Mouse (Mus musculus) gastrocnemius, adult 18-20 months (tissue): ENCODE results near the gene Gm1043. TPM values are rescaled to one million over a fixed set of nuclear protein-coding genes. Genes with fewer than 3 reads are reported as not detected.

Source experiments
- DNase-seq: peaks from one replicate; pipeline ENCODE4 v3.0.0; 2021; ENCODE audit warnings: low spot score
- total RNA-seq, 2 experiments: library from RNA; stranded (reverse); gene quantifications; 2 replicates each; pipeline ENCODE4 v1.2.3; 2021

Gm1043 gene
- total RNA-seq, 2 experiments from 2014 or later = not detected

DNA sequence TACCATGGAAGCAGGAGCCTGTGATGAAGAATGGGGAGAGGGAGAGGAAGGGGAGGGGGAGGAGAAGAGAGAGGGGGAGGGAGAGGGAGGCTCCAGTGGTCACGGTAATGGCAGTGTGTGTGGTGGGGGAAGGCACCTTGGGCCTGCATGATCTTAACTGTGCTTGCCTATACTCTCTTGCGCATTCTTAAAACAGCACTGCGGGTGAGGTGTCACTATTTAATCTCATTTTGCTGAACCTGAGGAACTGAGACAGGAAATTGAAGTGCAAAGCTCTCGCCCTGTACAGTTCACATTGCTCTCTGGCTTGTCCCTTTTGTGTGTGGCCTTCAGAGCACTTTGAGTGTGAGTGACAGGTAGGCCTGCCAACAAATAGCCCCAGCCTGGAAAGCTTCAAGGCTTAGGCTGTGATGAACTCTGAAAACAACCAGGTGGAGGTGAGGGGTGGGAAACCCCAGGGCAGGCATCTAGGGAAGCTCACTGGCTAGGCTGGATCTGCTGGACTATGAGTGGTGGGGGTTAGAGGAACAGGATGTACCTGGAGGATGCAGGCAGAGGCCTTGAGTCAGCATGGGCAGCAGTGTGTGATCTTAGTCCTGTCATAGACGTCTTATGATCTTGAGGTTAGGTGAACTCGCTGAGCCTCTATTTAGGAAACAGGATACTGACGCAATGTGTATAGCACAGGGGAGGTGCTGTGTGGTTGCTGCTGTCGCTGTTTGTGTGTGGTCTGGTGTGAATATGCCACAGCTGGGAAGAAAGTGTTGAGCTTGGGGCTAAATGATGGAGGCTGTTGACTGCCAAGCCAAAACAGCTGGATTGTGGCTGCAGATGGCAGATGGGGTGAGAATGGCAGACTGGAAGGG is 18.2 kb upstream of the Gm1043 start:
- no peak for DNase-seq

DNA sequence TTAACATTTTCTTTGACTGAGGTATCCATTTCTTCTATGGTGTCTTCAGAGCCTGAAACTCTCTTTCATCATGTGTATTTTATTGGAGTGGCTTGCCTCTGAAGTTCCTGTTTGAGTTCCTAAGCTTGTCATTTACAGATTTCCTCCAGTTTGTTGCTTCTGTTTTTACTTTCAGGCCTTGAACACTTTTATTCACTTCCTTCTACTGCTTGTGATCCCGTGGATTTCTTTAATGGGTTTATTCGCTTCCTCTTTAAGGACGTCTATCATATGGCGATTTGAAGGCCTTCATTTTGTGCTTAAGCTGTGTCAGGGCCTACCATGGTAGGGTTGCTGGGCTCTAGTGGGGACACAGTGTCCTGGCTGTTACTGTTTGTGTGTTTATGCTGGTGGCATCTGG is 11.5 kb upstream of the Gm1043 start:
- DNase-seq = no peak

DNA sequence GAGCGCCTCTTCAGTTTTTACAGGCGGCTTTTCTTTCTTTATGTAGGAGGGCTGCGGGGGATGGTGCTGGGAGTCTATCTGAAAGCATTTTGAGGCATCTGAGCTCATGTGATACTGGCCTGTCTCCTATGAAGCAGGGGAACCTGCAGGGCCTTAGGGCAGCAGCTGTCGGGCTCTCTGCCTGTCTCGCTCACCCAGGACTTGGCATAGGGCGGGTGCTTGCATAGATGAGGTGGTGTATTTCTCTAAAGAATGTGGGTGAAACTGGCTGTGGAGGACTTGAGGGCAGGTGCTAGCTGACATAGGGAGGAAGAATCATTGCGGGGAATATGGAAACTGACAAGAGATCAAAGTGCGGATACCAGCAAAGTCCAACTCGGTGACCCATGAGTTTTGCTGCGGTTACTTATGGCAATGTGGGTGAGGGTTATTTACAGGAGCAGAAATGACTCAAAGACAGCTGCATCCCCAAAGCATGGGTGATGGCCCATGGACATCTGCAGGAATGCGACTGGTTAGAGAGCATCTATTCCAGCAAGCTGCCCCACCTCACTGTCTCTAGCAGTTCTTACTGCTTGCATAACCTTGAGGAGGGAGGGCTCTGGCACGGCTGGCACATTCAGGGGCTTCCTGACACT is 8.4 kb upstream of the Gm1043 start:
- DNase-seq = no peak

DNA sequence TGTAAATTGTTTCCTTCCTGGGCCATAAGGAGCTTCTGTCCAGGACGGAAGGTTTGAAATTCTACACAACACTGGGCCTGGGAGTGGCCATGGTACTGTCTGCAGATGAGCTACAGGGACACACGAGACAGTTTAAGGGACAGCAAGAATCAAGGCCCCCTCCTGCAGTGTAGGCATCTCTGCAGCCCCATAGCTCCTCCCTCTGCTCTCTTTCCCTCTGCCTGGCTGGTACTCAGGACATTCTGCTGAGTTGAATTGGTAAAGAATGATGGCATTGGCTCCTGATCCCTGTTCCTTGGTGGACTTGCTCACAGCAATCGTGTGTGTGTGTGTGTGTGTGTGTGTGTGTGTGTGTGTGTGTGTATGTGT is 7.9 kb upstream of the Gm1043 start:
- DNase-seq = no peak

DNA sequence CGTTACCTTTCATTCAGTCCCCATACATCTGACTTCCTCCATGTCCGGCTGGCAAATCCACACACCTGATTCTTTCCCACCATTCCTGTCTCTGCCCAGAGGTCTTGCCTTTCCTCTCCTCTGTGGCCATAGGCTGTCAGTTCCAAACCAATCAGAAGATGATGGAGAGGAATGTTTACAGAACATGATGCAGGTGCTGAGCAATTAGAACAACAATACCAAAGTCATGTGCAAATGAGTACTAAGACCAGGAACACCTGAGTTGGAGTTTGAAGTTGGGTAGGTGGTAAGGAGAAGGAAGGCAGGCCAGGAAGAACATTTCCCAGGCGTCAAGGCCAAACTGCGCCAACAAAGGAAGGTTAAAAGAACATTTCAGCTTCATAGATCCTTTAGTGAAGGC is 5.7 kb upstream of the Gm1043 start:
- no peak for DNase-seq

DNA sequence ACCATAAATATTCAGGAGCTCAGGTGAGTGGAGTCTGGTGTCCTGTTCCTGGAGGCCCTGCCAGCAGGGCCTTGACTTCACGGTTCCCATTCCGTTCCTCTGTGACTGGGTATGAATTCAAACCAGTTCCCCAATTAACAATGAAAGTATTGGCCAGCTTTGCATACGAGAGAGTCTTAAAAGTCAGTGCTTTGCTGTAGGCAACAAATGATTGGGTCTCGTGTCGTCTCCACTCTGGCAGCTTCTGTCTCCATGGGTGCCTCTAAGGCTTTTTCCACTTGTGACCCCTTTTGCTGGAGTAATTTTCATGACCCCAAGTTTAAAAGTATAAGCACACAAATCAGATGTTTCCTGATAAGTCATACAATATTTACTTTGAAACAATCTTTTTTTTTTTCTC is 4.6 kb upstream of the Gm1043 start:
- DNase-seq = no peak

DNA sequence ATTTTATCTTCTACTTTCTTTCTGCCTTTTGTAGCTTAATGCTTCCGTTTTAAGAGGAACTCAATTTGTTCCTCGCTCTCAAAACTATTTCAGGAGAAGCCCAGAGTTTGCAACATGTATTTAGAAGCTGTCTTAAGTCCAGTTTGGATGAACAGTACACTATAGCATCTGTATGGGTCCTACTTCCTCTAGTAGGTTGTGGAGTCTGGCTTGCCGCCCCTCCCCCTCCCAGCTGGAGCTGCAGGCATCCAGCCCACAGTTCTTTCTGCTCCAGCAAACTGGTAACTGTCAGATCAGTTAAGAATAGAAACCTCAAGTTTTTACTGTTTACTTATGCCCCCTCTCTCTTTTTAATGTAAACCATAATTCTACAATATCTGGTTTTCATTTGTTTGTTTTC is 2.8 kb upstream of the Gm1043 start:
- DNase-seq = no peak

DNA sequence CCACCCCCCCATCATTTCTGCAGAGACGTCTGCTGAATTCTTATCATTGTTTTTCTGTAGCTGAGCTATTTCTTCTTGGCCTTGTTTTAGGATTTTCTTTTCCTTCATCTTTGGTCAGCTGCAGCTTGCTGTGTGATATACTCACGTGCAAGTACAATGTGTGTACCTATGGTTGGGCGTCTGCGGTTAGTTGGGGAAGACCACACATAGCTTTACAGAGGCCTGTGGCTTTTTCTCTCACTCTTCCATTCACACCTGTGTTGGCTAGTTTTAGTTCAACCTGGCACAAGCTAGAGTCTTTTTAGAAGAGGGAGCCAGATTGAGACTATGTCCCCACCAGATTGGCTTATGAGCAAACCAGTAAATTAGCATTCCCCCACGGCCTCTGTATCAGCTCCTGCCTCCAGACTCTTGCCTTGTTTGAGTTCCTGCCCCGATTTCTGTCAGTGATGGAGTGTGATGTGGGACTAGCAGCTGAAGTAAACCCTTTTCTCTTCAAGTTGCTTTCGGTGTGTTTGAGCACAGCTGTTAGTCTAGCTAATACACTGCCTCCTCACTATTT is 1.9 kb upstream of the Gm1043 start:
- DNase-seq = no peak

DNA sequence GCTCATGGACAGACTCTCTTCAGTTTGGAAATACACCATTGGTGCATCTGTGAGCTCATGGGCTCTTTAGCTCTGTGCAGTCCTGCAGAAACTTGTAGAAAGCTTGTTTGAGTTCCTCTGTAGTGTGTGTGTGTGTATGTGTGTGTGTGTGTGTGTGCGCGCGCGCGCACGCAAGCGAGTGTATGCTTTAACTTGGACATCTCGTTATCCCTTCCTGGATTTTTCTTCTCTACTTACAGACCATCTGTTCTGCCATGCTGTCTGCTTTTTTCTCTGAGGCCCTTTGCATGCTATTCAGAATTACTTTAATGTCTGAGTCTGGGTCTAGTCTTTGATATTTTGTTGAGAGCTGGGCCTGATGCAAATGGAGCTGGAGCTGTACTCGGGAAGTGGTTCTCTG is 1.3 kb upstream of the Gm1043 start:
- DNase-seq = no peak

DNA sequence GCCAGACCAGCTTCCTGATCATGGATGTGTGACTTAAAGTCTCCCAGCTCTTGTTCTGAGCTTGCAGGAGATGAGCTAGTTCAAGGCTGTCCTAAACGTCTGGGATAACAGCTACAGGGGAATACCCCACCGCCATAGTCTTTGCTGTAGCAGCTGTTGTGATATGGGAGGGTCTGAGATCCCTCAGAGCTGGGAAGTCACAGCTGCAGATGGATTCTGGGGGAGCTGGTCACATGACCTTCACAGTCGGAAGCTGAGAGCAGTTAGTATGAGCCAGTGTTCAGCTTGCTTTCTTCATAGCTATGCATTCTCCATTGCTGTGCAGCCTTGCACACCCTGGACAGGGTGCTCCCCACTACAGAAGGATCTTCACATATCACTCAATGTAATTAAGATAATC is 748 bp downstream of the Gm1043 start:
- no peak for DNase-seq

DNA sequence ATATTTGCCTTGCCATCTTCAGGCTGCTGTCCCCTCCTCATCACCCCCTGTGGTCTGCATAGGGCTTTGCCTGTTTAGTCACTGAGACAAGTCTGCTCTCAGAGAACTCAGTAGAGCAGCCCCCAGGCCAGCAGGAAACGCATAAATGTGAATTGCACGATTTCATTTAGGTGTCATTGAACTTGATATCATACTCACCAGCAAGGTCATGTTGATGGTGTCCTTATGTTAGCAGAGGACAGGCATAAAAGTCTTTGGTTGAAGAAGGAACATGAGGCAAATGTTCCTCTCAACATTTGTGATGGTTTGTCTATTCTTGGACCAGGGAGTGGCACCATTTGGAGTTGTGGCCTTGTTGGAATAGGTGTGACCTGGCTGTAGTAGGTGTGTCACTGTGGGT is 2.6 kb downstream of the Gm1043 start:
- DNase-seq = no peak

DNA sequence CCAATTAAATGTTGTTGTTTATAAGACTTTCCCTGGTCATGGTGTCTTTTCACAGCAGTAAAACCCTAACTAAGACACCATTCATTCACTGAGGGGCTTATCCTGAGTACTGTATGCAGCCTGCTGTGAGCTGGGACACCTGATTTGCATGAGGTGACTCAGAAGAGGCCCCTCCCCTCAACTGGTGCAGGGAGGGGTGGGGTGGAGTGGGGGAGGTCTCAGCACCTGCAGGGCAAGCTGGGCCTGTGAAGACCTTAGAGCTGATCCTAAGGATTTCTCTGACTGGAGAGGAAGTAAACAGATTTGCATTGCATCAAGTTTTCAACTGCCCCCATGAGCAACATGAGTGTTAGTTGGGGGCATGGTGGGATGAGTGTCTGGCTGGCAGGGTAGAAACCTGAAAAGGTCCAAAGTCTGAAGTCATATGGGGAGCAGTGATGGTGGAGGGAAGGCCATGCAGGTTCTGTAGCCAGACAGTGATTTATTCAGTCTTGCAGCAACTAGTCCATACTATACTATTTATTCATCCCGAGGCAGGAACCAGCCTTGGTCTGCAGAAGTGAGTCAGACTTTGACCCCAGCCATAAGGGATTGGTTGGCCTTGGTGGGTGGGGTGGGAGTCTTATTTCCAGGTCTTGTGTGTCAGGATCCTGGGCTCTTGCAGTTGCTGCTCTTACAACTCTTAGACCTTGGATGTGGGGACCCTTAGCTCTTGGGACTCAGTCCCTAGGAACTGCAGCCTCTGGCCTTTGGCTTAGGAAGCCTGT is 3.4 kb downstream of the Gm1043 start:
- DNase-seq = no peak

DNA sequence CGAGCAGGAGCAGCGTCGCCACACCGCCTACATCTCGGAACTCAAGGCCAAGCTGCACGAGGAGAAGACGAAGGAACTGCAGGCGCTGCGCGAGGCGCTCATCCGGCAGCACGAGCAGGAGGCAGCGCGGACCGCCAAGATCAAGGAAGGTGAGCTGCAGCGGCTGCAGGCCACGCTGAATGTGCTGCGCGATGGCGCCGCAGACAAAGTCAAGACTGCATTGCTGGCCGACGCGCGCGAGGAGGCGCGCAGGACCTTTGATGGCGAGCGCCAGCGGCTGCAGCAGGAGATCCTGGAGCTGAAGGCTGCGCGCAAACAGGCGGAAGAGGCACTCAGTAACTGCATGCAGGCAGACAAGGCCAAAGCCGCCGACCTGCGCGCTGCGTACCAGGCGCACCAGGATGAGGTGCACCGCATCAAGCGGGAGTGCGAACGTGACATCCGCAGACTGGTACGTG is 6.0 kb downstream of the Gm1043 start:
- DNase-seq = no peak

DNA sequence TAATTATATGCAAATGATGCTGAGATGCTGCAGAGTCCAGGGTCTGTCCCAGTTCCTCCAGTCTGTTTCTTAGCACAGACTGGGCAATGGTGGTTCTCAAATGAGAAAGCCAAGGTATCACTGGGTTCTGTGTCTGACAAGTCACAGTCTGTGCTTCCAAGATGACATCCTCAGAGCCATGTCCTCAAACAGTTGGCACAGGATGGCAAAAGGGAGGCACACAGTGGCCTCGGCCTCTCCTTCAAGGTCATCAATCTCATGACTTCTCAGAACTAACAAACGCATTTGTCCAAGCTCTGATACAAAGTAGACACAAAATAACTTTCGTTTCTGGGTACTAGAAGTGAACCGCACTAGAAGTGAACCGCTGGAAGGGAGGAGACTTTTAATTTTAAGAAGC is 9.8 kb downstream of the Gm1043 start:
- DNase-seq = no peak

DNA sequence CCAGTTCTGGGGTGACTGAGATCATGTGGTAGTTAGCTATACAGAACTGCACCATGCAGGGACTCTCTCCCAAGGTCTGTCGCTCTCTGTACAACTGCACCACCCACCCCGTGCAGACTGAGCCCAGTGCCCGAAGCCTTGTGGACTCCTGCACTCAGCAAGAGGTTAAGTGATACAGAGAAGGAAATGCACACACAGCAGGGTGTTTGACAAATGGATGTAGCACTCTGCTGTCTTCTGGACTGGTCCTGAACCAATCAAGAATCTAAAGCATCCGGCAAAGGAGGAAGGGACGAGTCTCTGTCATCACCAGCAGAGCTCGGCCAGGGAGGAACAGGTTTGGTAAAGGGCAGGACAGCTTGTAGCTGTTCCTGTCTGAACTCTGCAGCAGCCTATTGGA is 12.4 kb downstream of the Gm1043 start:
- DNase-seq = no peak

DNA sequence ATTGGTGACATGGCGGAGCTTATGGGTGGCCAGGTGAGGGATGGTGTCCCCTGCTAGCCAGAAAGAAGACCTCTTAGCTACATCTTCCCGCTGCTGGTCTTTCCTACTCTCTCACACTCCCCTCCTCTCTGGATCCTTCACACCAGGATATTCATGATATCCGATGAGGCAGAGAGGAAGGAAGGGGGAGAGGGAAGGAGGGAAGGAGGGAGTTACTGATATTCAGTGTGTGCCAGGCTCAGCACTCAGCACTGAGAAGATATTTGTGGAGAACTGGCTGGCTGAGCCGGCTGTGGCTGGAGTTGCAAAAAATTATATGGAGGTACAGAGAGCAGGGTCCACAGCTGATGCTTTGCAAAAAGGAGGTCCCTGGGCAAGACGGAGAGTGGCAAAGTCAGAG is 15.6 kb downstream of the Gm1043 start:
- no peak for DNase-seq

DNA sequence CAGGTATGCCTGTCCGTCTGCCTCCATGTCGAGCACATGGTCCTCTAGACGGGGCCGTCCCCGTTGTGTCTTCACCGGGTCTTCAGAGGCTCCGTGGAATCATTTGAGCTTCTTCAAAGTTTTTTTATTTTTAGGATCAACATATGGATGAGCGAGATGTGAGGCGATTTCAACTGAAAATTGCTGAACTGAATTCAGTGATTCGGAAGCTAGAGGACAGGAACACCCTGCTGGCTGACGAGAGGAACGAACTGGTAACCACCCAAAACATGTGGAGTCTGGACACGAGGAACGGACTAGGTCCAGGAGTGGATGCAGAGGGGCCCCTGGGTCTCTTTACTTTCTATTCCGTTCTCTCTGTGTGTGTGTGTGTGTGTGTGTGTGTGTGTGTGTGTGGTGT is 16.5 kb downstream of the Gm1043 start:
- DNase-seq = no peak

DNA sequence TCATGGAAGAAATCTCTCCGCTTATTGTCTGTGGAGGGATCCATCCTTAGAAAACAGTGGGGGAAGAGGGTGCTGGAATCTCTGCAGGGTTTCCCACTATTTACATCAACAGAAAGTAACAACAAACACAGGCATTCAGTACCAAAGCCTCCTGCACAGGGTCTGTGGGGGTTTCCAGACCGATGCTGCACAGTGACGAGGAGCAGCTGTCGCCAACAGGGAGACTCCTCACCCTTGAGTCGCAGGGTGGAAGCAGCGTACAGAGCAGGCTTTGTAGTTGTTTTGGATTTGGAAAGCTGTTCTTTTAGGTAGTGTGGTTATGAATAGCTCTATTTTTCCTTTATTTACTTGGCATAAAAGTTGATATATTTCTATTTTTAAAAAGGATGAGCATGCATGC is 16.9 kb downstream of the Gm1043 start:
- no peak for DNase-seq

DNA sequence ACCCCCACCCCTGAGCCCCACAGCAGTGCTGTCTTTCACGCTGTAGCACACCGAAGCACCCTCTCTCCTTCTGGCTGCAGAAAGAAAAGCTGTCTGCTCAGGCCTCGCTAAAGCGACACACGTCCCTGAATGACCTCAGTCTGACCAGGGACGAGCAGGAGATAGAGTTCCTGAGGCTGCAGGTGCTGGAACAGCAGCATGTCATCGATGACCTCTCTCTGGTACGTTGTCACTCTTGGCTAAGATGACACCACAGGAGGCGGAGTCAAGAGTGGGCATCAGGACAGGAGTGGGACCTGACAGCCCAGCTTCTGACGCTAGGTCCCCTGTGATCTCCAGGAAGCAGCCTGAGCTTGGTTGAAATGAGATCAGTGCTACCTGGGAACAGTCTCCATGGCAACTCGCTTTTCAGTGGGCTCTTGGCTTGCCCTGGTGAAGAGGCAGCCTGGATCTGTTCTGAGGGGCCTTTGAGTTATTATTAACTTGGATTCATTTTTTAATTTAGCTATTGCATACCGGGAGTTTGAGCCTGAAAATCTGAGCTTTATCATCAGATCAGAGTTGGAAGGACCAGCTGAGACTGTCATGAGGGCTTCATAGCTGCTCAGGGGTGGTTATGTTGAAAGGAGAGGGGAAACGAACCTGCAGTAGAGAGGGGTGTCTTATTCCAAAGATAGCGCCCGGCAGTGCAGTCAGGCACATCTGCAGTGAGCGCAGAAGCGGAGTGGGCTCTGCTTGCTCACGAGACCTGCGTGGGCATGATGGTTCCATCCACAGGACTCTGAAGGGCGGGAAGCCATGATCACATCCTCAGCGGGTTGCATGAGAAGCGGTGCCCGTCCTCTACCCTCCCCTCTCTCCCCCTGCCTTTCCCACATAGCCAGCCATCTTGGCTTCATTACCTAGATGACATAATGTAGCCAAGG is 20.6 kb downstream of the Gm1043 start:
- no peak for DNase-seq

DNA sequence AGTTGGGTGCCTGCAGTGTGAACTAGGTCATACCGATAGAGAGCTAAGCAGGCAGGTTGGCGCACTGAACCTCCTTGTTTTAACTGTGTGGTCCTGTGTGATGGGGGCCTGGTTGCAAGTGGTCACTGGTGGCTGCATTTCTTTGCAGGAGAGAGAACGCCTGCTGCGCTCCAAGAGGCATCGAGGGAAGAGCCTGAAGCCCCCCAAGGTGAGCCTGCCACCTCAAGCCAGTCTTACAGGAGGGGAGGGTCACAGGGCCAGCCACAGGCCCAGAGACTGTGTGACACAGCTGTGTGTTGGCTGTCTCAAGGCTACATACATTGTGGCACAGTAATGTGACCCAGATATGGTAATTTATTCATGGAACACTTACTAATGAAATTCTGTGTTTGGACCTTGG is 21.9 kb downstream of the Gm1043 start:
- DNase-seq = no peak

DNA sequence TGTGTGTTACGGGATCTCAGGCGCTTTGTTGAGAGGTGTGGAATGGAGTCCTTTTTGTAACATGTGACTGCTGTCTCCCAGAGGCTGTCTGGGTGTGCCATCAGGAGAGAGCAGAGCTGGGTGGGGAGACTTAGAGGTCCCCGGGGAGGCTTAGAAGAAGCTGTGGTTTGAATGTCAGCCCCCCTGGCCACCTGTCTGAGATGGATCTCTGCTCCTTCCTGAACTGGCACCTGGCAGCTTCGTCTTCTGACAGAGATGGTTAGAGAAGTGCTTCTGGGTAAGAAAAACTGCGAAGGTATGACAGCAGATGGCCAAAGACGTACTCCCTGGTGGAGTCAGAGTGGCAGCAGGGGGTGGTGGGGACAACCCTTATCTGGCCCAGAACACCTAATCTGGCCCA is 22.4 kb downstream of the Gm1043 start:
- no peak for DNase-seq
